Mouse (Mus musculus): ENCODE measurements around the gene Fars2.

The Fars2 gene

DNA sequence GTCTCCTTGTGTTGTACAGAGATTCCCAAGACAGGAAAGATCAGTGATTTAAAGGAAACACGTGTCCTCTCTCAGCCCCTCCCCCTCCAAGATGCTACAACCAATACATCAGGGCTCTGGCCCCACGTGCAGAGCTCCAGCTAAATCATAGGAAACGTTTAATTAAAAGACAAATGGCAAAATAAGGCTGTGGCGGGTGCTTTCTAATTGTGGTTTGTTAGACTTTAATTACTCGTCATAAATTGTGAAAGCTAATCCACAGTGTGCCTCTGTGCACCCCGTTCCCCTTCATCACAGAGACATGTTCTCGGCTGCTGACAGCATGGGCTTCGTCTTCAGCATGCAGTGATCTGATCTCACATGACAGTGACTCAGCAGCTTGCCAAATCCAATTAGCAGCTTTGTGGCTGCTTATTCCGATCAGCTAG lies 400.9 kb downstream of the Fars2 start:
- DNase-seq (ENCODE audit: low read depth) = no peak

DNA sequence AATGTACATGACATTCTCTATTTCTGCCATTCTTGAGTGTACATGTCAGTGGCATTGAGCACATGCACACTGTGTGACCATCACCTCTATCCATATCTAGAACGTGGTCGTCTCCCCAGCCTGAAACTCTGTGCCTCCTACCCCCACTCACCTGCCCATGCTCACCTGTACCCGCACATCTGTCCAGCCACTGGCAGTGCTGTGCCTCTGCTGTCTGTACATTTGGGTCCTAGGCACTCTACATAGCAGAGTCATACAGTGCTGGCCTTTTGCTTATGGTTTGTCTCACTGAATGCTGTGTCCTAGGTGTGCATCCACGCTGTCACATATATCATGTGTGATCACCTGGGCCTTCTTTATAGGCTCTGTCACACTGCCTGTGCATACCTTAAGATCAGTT lies 410.5 kb downstream of the Fars2 start:
- DNase-seq (ENCODE audit: low read depth) = no peak

DNA sequence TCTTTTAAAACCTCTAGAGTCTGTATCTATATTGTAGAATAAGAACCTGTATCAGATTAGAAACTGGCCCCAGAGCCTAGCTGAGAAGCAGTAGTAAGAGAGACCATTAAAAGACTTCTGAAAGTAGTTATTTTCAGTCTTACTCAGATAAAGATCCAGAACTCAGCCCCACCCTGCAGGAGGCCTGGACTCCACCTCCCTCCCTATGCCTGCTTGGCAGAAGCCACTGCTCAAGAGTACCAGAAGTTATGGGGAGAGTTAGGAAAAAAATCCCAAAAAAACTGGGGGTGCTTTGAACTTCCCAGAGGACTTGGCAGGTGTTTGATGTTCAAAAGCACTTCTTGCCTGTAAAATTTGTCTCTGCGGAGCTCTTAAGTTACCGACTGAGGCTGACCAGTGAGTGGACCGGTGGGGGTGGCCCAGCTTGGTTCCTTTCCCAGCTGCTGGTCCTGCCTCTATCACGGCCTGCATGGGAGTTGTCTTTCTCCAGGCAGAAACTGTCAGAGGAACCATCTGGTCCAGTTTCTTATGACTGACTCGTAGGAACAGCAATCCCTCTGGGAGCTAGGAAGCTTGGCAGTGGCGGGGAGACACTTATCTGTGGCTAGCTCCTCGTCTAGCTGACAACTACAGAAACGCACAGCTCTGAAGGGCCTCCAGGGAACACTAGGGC lies 411.1 kb downstream of the Fars2 start:
- DNase-seq (ENCODE audit: low read depth) = no peak

DNA sequence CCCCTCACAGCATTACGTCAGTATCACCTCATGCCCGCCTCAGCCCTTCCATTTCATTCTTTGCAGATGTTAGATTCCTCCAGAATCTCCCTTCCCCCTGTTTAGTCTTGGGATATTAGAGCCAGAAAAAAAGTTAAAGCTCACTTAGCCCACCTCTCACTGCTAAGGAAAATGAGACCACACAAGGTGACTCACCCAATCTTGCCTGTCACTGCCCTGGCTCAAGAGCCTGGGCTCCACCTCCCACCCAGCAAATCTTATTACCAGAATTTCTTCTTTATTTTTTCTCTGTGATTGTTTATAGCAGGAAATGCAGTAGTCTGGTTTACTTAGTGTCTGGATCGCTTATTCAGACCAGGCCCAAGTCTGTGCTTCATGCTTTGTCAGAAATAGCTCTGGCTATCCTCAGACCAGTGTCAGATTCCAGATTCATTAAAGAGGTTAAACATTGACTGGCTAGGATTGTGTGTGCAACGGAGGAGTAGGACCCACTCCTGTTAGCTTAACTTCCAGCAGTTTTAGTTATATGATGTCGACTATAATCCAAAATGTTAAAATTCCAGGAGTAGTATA lies 412.3 kb downstream of the Fars2 start:
- DNase-seq (ENCODE audit: low read depth) = no peak

DNA sequence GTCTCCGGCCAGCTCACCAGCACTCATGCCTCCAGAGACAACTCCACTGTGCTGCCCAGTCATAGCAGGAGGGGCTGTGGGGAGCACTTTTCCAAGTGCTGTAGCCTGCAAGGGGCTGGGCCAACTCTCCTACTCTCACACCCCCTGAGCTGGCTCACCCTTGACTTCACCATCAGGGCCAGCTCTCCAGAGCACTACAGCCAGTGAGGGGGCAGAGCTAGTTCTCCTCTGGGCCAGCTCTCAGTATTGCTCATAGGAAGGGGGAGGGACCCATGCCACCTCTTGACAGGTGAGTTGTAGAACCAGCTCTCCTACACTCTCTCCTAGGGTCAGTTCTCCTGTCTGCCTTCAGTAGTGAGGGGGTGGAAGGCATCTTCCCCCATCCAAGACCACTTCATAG lies 413.6 kb downstream of the Fars2 start:
- DNase-seq (ENCODE audit: low read depth) = no peak

DNA sequence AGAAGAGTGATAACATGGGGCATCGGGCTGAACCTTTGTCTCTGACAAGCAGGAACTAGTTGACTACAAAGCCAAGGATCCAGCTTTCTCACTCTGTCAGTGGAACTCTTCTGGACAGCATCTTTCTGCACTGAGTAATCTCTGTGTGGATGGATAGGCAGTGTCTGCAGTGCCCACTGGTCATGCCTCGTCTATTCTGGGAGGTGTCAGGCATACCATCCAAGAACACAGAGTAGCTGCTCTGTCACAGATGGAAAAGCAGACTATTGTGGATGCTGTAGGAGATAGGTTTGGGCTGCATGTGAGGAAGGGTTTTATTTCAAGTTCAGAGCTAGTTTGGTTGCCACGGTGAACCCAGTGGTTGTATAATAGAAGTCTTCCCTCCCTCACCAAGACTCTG lies 414.7 kb downstream of the Fars2 start:
- DNase-seq (ENCODE audit: low read depth) = no peak

DNA sequence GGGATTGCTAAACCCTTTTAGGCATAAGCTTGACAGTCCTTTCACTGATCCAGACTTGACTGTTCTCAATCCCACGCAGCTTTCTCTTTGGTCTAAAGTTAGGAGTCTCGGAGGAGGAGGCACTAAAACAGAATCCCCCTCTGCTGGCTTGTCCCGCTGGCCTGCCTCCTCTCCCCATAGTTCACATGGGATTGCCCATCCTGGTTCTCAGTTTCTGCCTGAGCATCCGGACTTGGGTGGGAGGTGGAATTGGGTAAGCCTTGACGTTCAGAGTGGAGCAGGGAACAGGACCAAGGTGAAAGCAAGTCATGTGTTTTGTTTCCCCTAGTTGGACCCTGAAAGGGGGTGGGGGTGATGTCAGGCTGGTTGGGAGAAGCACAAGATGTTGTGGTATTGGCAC lies 415.9 kb downstream of the Fars2 start:
- DNase-seq (ENCODE audit: low read depth) = no peak

DNA sequence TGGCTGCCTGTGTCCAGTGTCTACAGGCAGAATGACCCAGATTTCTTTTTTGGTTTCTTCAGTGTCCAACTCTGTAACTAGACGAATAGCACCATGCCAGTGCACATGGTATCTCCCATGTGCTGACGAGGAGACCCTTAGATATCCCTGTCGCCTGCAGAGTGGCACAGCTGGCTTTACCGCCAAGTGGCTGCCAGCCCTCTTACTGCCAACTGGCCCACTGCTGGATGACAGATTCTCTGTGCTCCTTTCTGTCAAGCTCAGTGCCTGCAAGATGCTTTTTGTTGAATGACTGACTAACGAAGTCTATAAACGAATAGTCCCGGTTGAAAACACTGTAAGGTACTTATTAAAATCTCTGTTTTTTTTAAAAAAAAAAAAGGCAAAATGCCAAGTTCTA lies 416.3 kb downstream of the Fars2 start:
- no peak for DNase-seq (ENCODE audit: low read depth)

DNA sequence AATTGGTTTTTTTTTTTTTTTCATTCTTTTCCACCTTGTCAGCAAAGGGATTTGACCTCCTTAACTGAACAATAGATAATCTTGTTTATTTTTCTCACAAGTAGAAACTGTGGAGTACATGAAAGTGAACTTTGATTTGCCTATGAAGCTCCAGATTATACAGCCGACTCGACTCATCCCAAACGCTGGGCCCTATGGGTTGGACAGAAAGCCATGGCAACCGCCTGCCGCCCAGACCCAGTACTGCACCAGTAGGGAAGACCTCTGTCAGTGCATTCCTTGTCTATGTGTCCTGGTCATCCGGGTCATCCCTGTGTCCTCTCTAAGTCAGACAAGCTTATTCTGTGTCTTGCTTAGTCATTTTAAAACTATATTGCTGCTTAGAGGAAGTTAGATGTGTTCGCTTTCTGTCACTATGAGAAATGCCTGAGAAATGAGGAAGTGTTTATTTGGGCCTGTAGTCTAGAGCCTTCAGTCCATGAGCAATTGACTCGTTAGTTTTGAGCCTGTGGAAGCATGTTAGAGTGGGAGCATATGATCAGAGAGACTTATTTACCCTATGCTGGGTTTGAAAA lies 416.8 kb downstream of the Fars2 start:
- DNase-seq (ENCODE audit: low read depth) = no peak

DNA sequence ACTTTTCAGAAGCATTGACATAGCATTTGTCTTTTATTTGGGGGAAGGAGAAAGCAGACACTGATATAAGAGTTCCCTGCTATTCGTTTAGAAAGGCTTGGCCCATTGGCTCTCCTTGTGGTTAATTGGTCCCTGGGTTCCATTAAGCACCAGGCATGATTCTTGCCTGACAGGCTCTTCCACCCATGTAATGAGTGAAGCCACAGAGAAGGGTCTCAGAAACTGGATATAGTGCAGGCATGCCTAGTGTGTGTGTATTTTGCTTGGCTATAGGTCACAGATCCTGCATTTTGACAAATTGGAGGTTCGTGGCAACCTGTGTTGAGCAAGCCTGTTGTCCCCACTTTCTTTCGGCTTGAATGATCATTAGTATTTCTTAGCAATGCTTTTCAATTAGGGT lies 420.4 kb downstream of the Fars2 start:
- DNase-seq (ENCODE audit: low read depth) = no peak

DNA sequence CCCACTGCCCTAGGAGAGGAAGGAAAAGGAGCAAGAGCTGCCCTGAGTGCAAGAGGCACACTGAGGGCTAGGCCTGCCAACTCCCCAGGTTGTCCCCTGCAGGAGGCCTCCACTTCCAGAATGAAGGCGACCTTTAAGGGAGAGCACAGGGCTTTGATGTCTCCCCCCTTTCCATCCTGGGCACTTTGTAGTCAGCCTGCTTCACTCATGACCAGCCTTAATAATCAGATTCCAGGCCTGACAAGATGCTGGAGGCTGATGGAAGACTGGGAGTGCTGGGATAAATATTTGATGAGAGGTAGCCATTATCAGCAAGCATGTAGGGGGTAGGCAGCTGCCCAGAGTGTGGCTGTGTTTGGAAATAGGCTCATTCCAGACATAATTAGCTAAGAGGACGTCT lies 421.2 kb downstream of the Fars2 start:
- no peak for DNase-seq (ENCODE audit: low read depth)

DNA sequence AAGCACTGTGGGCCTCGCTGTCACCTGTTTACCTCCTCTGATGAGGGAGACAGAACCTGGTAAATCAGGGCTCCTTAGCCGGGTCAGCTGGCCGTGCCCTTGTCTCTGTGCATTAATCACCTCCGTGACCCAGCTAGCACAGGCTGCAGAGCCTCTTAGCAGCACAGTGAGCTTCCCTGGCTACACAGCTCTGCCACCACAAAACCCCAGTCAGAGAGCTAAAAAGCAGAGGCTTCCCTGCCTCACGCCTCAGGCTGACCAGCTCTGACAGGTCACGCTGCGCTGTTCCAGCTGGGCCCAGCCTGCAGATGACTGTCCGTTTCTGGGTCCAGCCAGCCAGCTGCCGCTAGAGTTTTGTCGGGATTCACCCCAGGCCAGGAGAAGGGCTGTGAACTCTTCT lies 423.0 kb downstream of the Fars2 start:
- no peak for DNase-seq (ENCODE audit: low read depth)

DNA sequence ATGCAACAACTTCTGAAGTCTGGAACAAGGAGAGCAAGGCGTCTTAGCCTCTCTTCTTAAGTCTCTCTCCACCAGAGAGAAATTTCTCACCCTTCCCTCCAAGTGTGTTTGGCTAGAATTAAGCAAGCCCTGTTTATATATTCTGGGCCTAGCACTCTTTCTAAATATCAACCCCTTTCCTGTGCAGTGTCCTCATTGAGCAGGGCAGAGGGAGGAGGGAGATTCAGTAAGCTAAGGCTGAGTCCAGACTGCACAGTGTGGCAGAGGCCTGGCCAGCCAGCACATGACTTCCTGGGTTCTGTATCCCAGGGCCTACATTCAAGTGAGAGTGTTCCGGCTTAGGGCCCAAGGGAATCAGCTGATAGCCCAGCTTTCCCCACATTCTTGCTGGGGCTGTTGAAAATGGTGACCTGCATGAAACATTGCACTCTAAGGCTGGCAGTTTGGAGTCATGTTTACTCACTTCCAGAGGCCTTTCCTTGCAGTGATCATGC lies 424.1 kb downstream of the Fars2 start:
- DNase-seq (ENCODE audit: low read depth) = no peak

DNA sequence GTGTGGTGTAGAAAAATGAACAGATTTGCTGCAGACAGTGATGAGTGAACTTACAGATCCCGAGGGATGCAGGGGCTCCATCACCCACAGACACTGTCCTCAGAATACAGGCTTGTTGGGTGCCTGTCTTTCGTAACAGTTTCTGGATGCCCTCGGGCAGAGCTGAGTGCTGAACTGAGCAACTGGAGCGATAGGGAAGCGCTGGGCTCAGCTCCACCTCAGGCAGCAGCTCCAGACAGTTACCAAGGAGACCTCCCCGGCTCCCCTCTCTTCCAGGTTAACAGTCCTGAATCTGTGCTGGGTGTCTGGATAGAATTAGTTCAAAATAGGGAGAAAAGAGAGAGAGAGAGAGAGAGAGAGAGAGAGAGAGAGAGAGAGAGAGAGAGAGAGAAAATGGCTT lies 433.5 kb downstream of the Fars2 start:
- DNase-seq (ENCODE audit: low read depth) = no peak

DNA sequence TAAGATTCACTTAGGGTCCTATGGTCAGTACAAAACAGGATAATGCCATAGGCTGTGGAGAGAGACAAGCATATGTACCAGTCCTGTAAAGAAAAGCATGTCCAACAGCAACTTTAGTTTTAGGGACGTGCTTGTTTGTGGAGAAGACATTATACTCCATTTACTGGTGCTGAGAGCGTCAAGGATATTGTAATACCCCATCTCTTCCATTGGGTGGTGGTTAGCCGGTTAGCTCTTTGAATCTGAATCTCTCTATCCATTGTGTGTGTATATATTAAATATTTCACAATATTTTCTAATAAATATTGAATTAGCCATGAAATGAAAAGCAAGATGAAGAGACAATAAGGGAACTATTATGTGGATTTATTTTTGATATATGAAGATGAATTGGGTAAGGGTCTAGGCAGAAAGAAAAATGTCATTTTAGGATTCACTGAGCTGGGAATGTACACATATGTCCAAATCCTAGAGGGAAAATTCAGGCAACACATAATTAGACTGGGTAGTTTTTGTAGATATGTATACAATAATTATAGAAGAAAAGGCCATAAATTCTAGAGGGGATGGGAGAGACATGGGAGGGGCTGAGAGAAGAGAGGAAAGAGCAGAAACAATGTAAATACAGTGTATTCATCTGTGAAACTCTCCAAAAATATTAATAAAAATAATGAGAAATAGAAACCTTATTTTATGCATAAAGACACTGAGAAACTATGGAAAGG lies 435.5 kb downstream of the Fars2 start:
- no peak for DNase-seq (ENCODE audit: low read depth)

DNA sequence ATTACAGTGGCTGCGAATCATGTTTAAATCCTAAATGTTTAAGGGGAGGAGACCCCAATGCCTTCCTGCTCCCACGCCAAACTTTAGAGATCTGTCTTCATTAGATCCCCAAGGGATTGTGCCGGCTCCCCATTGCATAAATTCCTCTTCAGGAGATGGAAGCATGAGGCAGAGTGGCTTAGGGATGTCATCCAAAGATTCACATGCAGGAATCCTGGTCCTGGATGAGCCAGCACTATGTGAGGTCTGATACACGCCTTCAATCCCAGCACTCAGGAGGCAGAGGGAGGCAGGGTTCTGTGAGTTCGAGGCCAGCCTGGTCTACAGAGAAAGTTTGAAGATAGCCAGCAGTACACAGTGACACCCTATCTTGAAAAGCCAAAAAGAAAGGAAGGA lies 436.0 kb downstream of the Fars2 start:
- no peak for DNase-seq (ENCODE audit: low read depth)

DNA sequence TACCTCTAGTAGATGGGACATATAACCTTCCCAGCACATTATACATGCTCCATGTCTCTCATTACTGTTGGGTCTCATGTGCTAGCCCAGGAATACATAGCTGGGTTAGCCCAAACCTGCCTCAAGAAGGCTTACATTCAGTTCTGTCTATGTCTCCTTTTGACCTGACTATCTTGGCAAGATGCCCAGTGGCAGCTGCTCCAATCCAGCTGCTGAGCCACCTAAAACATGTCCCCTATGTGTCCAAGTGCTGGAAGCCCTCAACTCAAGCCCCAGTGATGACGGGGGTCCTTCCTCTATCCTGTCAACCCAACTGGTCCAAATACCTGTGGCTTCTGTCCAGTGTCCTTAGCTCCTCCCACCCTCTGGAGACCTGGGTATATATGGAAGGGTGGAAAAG lies 437.5 kb downstream of the Fars2 start:
- no peak for DNase-seq (ENCODE audit: low read depth)

DNA sequence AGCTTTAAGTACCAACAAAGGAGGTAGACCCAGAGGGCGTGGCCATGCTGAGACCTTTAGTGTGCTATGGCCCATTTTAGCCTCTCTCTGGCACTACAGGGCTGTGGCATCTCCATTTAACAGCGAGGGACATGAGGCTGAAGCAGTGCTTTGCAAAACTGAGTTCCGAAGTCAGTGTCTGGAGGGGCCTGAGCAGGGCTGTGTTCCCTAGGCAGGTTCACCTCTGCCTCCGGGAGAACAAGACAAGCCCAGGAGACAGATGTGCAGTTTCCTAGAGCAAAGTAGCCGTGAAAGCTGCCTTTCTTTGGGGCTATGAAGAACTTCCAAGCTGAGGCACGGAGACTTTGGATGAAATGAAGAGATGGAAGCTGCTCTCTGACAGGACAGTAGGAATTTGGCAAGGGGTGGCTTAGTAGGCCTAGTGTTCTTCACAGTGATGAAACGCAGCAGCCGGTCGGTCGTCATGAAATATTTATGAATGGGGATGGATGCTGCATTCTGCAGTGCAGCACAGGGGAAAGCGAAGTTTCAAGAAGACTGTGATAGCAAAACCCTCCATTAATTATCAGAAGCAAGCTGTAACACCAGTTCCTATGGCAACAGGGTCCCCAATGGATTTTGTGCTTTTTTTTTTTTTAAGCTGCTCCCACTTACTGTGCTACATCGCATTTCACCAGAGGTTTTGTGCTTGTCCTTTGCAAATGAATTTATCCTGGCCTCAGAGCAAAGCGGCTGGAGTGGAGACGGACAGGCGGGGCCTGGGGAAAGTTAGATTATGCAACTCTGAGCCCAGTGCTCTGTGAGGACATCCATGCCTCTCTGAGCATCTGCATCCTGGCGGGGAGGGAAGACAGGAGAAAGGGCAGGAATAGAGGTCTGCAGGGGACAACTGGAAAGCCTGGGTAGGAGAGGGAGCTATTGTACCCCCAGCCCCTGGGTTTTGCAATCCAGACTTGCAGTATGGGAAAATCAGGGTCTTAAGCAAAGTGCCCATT lies 445.5 kb downstream of the Fars2 start:
- no peak for DNase-seq (ENCODE audit: low read depth)

DNA sequence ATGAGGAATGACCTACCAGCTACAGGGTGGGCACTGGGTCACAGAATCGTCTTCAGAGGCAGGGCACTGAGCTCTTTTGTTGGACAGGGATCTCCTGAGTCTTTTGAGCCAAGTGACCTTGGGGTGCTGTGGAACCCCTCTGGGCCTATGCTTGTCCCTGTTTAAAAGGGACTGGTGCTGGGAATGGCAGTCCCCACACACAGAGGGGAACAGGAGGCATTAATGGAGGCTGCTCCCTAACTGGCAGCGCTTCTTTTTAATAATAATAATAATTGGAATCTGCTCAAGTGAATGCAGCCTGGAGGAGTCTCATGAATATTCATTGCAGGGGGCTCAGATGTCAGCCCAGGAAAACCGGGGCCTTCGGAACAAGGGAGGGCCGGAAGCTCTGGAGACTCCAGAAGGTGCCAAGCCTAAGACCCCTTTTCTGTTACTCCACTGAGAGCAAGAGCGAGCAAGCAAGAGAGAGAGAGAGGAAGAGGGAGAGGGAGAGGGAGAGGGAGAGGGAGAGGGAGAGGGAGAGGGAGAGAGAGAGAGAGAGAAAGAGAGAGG lies 447.6 kb downstream of the Fars2 start:
- DNase-seq (ENCODE audit: low read depth) = no peak

DNA sequence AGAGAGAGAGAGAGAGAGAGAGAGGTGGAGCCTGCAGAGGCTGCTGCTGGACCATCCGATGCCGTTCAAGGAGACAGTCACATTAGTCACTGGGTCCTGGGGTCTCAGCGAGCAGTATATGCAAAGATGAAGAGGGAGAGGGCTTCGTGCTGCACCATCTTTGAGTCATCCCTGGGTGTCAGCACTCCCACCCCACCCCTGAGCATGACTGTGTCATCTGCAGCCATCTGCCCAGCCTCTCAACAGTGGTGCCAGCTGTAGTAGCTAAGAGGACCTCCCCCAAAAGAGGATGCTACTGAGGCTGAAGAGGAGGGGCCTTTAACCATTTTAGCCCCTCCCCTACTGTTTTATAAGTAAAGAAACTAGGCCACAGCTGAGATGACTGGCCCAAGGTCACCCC lies 459.6 kb downstream of the Fars2 start:
- no peak for DNase-seq (ENCODE audit: low read depth)

DNA sequence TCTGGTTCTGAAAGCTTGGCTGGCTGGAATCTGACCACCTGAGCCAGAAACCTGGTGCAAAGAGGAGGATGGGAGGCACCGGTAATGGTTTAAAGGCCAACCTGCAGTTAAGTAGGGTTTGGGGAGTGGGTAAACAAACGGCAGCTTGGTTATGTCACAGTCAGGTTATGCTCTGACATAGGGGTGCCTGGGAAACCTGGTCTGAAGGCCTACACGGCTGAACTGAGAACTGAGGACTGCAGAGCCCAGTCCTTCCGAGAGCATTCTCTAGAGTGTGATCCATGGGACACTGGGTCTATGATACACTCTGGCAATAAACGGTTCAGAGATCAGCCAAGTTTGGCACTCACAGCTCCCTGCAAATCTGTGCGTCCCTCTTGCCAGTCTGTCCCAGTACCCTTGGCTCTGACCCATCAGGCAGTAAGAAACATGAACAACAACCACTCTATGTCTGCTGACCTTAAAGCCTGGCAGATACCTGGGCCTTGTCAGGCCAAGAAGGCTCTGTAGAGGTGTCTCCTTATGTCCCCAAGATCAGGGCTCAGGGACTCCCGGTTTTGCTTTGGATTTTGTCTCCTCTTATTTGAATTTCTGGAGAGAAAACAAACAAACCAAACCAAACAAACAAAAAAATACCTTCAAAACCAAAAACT lies 460.8 kb downstream of the Fars2 start:
- DNase-seq (ENCODE audit: low read depth) = no peak
